Mouse (Mus musculus): Measurements from ENCODE around the gene Vwce. TPM values are rescaled to one million over a fixed set of nuclear protein-coding genes. Genes with fewer than 3 reads are reported as not detected.

The Vwce gene
- polyA plus RNA-seq, 1 experiment from 2014 or later: 0.34 TPM

- 91% methylated on average over 4 of the region's 4 CpGs for WGBS
- H3K27me3 ChIP-seq (ENCODE audit: control insufficient read depth, insufficient read depth, low read length): no peaks in the 10 kb centered on the region
- no peak overlapping the region for H3K4me3 ChIP-seq (ENCODE audit: low read depth, low read length)
- H3K9me3 ChIP-seq (ENCODE audit: control insufficient read depth, low read length): no peaks in the 10 kb centered on the region
- ATAC-seq (ENCODE audit: insufficient read depth, low FRiP score, low TSS enrichment) (no peak), DNase-seq (ENCODE audit: low spot score) (no peak)
- no peaks in the 10 kb centered on the region for H3K36me3 ChIP-seq (ENCODE audit: control insufficient read depth, insufficient read depth, low read length)
- no peak overlapping the region for H3K9ac ChIP-seq (ENCODE audit: low read length)
- no peak overlapping the region for H3K4me2 ChIP-seq (ENCODE audit: low read depth)
- no peak overlapping the region for H3K27ac ChIP-seq (ENCODE audit: low read depth, low read length)
- H3K4me1 ChIP-seq (ENCODE audit: control insufficient read depth, insufficient read depth, low read length): peaks cover 9% of the 10 kb centered on the region
These were observed 57.1 kb downstream of the Vwce start for GRCm38 (mm10) chr19:10691121-10691520.

GRCm38 (mm10) chr19:10691660-10692059 lies 57.6 kb downstream of the Vwce start:
- Histone ChIP-seq H3K4me2 (ENCODE audit: low read depth) (no peak overlapping the region), H3K4me1 (ENCODE audit: control insufficient read depth, insufficient read depth, low read length) (peaks cover 9% of the 10 kb centered on the region), H3K9ac (ENCODE audit: low read length) (no peak overlapping the region), H3K27ac (ENCODE audit: low read depth, low read length) (no peak overlapping the region; the same call in 1 of the 2 replicates), H3K9me3 (ENCODE audit: control insufficient read depth, low read length) (no peaks in the 10 kb centered on the region), H3K4me3 (ENCODE audit: low read depth, low read length) (no peak overlapping the region), H3K36me3 (ENCODE audit: control insufficient read depth, insufficient read depth, low read length) (no peaks in the 10 kb centered on the region), H3K27me3 (ENCODE audit: control insufficient read depth, insufficient read depth, low read length) (no peaks in the 10 kb centered on the region)
- 80% methylated on average over 3 of the region's 3 CpGs for WGBS
- ATAC-seq (ENCODE audit: insufficient read depth, low FRiP score, low TSS enrichment) (no peak), DNase-seq (ENCODE audit: low spot score) (no peak)

GRCm38 (mm10) chr19:10692361-10692760 lies 58.3 kb downstream of the Vwce start:
- Histone ChIP-seq H3K27ac (ENCODE audit: low read depth, low read length) (no peak overlapping the region), H3K9me3 (ENCODE audit: control insufficient read depth, low read length) (no peaks in the 10 kb centered on the region), H3K4me3 (ENCODE audit: low read depth, low read length) (no peak overlapping the region), H3K4me1 (ENCODE audit: control insufficient read depth, insufficient read depth, low read length) (peaks cover 9% of the 10 kb centered on the region), H3K4me2 (ENCODE audit: low read depth) (no peak overlapping the region), H3K36me3 (ENCODE audit: control insufficient read depth, insufficient read depth, low read length) (no peaks in the 10 kb centered on the region), H3K27me3 (ENCODE audit: control insufficient read depth, insufficient read depth, low read length) (no peaks in the 10 kb centered on the region), H3K9ac (ENCODE audit: low read length) (no peak overlapping the region)
- DNase-seq (ENCODE audit: low spot score) (no peak), ATAC-seq (ENCODE audit: insufficient read depth, low FRiP score, low TSS enrichment) (no peak)
- WGBS: 92% methylated on average over 4 of the region's 4 CpGs

GRCm38 (mm10) chr19:10693926-10694682 lies 60.1 kb downstream of the Vwce start:
- no peak overlapping the region for H3K4me2 ChIP-seq (ENCODE audit: low read depth)
- no peak overlapping the region for H3K9ac ChIP-seq (ENCODE audit: low read length)
- H3K27me3 ChIP-seq (ENCODE audit: control insufficient read depth, insufficient read depth, low read length): no peaks in the 10 kb centered on the region
- ATAC-seq (ENCODE audit: insufficient read depth, low FRiP score, low TSS enrichment) (no peak), DNase-seq (ENCODE audit: low spot score) (no peak)
- H3K9me3 ChIP-seq (ENCODE audit: control insufficient read depth, low read length): no peaks in the 10 kb centered on the region
- no peak overlapping the region for H3K4me3 ChIP-seq (ENCODE audit: low read depth, low read length)
- WGBS: 94% methylated on average over 10 of the region's 10 CpGs
- peaks cover 6% of the 10 kb centered on the region for H3K4me1 ChIP-seq (ENCODE audit: control insufficient read depth, insufficient read depth, low read length)
- H3K36me3 ChIP-seq (ENCODE audit: control insufficient read depth, insufficient read depth, low read length): no peaks in the 10 kb centered on the region
- H3K27ac ChIP-seq (ENCODE audit: low read depth, low read length): no peak overlapping the region

GRCm38 (mm10) chr19:10695801-10696200 lies 61.8 kb downstream of the Vwce start:
- H3K4me2 ChIP-seq (ENCODE audit: low read depth): no peak overlapping the region
- no peaks in the 10 kb centered on the region for H3K9me3 ChIP-seq (ENCODE audit: control insufficient read depth, low read length)
- 49% methylated on average over 7 of the region's 7 CpGs for WGBS

GRCm38 (mm10) chr19:10698131-10698991 lies 64.3 kb downstream of the Vwce start:
- no peak for ATAC-seq (ENCODE audit: insufficient read depth, low FRiP score, low TSS enrichment)
- H3K36me3 ChIP-seq (ENCODE audit: control insufficient read depth, insufficient read depth, low read length): no peaks in the 10 kb centered on the region
- no peak overlapping the region for H3K4me3 ChIP-seq (ENCODE audit: low read depth, low read length)
- no peak overlapping the region for H3K9ac ChIP-seq (ENCODE audit: low read length)
- no peak overlapping the region for H3K27ac ChIP-seq (ENCODE audit: low read depth, low read length)
- no peak overlapping the region for H3K4me2 ChIP-seq (ENCODE audit: low read depth)
- no peak for DNase-seq (ENCODE audit: low spot score)
- no peaks in the 10 kb centered on the region for H3K27me3 ChIP-seq (ENCODE audit: control insufficient read depth, insufficient read depth, low read length)
- no peaks in the 10 kb centered on the region for H3K9me3 ChIP-seq (ENCODE audit: control insufficient read depth, low read length)
- H3K4me1 ChIP-seq (ENCODE audit: control insufficient read depth, insufficient read depth, low read length): peaks cover 14% of the 10 kb centered on the region
- 73% methylated on average over 9 of the region's 9 CpGs for WGBS

More at GRCm38 (mm10) chr19:10695801-10696200, 61.8 kb downstream of the Vwce start:
- DNase-seq (ENCODE audit: low spot score): no peak
- Histone ChIP-seq H3K9ac (ENCODE audit: low read length) (no peak overlapping the region), H3K27me3 (ENCODE audit: control insufficient read depth, insufficient read depth, low read length) (no peaks in the 10 kb centered on the region), H3K27ac (ENCODE audit: low read depth, low read length) (peak overlapping the region; percentile 11; the same call in 1 of the 2 replicates), H3K4me3 (ENCODE audit: low read depth, low read length) (no peak overlapping the region), H3K4me1 (ENCODE audit: control insufficient read depth, insufficient read depth, low read length) (peaks cover 7% of the 10 kb centered on the region), H3K36me3 (ENCODE audit: control insufficient read depth, insufficient read depth, low read length) (no peaks in the 10 kb centered on the region)
- no peak for ATAC-seq (ENCODE audit: insufficient read depth, low FRiP score, low TSS enrichment)

GRCm38 (mm10) chr19:10699851-10700250 lies 65.8 kb downstream of the Vwce start:
- peaks cover 14% of the 10 kb centered on the region for H3K4me1 ChIP-seq (ENCODE audit: control insufficient read depth, insufficient read depth, low read length)
- 84% methylated on average over 9 of the region's 9 CpGs for WGBS

GRCm38 (mm10) chr19:10701013-10701726 lies 67.2 kb downstream of the Vwce start:
- no peaks in the 10 kb centered on the region for H3K36me3 ChIP-seq (ENCODE audit: control insufficient read depth, insufficient read depth, low read length)
- no peak for DNase-seq (ENCODE audit: low spot score)
- H3K27me3 ChIP-seq (ENCODE audit: control insufficient read depth, insufficient read depth, low read length): no peaks in the 10 kb centered on the region
- H3K4me3 ChIP-seq (ENCODE audit: low read depth, low read length): no peak overlapping the region
- no peak overlapping the region for H3K4me2 ChIP-seq (ENCODE audit: low read depth)
- peaks cover 8% of the 10 kb centered on the region for H3K4me1 ChIP-seq (ENCODE audit: control insufficient read depth, insufficient read depth, low read length)
- no peak for ATAC-seq (ENCODE audit: insufficient read depth, low FRiP score, low TSS enrichment)
- 71% methylated on average over 6 of the region's 6 CpGs for WGBS
- H3K27ac ChIP-seq (ENCODE audit: low read depth, low read length): no peak overlapping the region
- no peak overlapping the region for H3K9ac ChIP-seq (ENCODE audit: low read length)
- H3K9me3 ChIP-seq (ENCODE audit: control insufficient read depth, low read length): no peaks in the 10 kb centered on the region

More at GRCm38 (mm10) chr19:10699851-10700250, 65.8 kb downstream of the Vwce start:
- Histone ChIP-seq H3K4me3 (ENCODE audit: low read depth, low read length) (no peak overlapping the region), H3K36me3 (ENCODE audit: control insufficient read depth, insufficient read depth, low read length) (no peaks in the 10 kb centered on the region), H3K9me3 (ENCODE audit: control insufficient read depth, low read length) (no peaks in the 10 kb centered on the region), H3K9ac (ENCODE audit: low read length) (no peak overlapping the region), H3K4me2 (ENCODE audit: low read depth) (no peak overlapping the region), H3K27me3 (ENCODE audit: control insufficient read depth, insufficient read depth, low read length) (no peaks in the 10 kb centered on the region), H3K27ac (ENCODE audit: low read depth, low read length) (no peak overlapping the region)
- no peak for ATAC-seq (ENCODE audit: insufficient read depth, low FRiP score, low TSS enrichment)
- no peak for DNase-seq (ENCODE audit: low spot score)

Data from neural tube, embryonic 11.5 days (tissue).